Mouse (Mus musculus) lung, adult 2 months (tissue): ENCODE measurements around the gene Usp38.

Experiments
- CTCF ChIP-seq: fragments of 200-500 bp; IDR thresholded peaks from 2 replicates; pipeline ENCODE4 v1.5.1; 2011; ENCODE audit warnings: mild to moderate bottlenecking, low read length, control low read depth; ENCODE audit not compliant: insufficient read depth
- POLR2A ChIP-seq: fragments of 200-500 bp; IDR thresholded peaks from 2 replicates; pipeline ENCODE4 v1.6.1; 2011; ENCODE audit warnings: low read depth, mild to moderate bottlenecking, control low read depth, low read length, borderline replicate concordance; ENCODE audit errors: extremely low read depth

GRCm38 (mm10) chr8:81014789-81015699 lies at the start of gene Usp38:
- TF ChIP-seq POLR2A (peak; percentile 97), CTCF (no peak)
